Mouse (Mus musculus): ENCODE measurements around the gene Neurl3.

- TF ChIP-seq CTCF (IDR thresholded peaks at IDR 0.05; ENCODE audit: low read depth): no peak
- TF ChIP-seq EP300 (IDR thresholded peaks at IDR 0.05; ENCODE audit: low read depth): no peak
These were observed 15.2 kb downstream of the Neurl3 start for GRCm38 (mm10) chr1:36259281-36259680.

Measured in liver, embryonic 14.5 days (tissue).